22 mouse cellular contexts compared by ENCODE assay signal in the genomic region with DNA sequence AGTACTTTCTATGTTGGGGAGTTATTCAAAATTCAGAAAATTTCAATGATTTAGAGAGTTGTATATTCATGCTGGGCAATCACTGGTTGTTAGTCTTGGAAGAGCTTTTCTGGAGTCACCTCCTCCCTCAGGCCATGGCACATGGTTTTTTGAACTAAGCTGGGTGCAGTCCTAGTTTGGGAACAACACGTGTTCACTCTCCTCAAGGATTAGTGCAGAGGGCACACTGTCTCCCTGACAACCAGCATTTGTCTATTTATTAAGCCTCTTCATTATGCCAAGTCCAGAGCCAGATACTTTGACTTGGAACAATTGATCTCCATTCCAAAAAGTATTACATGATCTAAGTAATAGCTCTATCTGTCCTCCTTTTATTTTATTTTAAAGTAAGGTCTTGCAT.
DNase-seq lines count a peak whose midpoint lies in the region.
"Had no signal": no experiment of that assay in that cellular context is flagged by ENCODE, and none has a peak within 500 bp of the region (broad histone marks: within the 10 kb centered on the region; RNA-seq: fewer than 3 reads in every experiment).

No protein-coding gene starts in this region.

- H3K9me3 ChIP-seq in forebrain, embryonic 10.5 days, result no peaks in the 10 kb centered on the region
- H3K9me3 ChIP-seq: forebrain, embryonic 12.5 days; heart, embryonic 13.5 days; hindbrain, embryonic 13.5 days; limb, embryonic 10.5 days; liver, embryonic 13.5 days; lung, embryonic 15.5 days; neural tube, embryonic 12.5 days had no signal

- H3K4me1 ChIP-seq in forebrain, embryonic 10.5 days, result peaks cover 25% of the 10 kb centered on the region
- H3K4me1 ChIP-seq: heart, embryonic 13.5 days; limb, embryonic 10.5 days; liver, embryonic 13.5 days; lung, embryonic 15.5 days; neural tube, embryonic 12.5 days had no signal

- DNase-seq in kidney, adult 11 months, result peak; percentile 60
- DNase-seq in kidney, postnatal 4 days, result no peak
- DNase-seq in layer of hippocampus, adult 9-11 months, result peak; percentile 14
- DNase-seq in layer of hippocampus, postnatal 36 days, result no peak
- DNase-seq in brain, adult 2 months (ENCODE audit: low read depth, low spot score), result peak; percentile 31
- peak; percentile 2 for DNase-seq in gonadal fat pad, adult 2 months (ENCODE audit: low read depth)
- DNase-seq in forebrain, embryonic 10.5 days (ENCODE audit: extremely low spot score, low spot score), result no peak
- DNase-seq: adrenal gland, adult 2 months; B cell, adult 2 months; cerebellum, postnatal 36 days; gastrocnemius, postnatal 10 days; heart, adult 18-20 months; liver, embryonic 13.5 days; lung, postnatal 4 days; spleen, adult 18-20 months; thymus, postnatal 36 days had no signal

- H3K36me3 ChIP-seq in forebrain, embryonic 10.5 days (replicated peaks), result no peaks in the 10 kb centered on the region
- H3K36me3 ChIP-seq: forebrain, embryonic 12.5 days; heart, embryonic 13.5 days; hindbrain, embryonic 13.5 days; limb, embryonic 10.5 days; liver, embryonic 13.5 days; lung, embryonic 15.5 days; neural tube, embryonic 12.5 days had no signal

- WGBS in forebrain, embryonic 10.5 days, result 26% methylated on average over 1 of the region's 1 CpGs

- H3K27ac ChIP-seq in forebrain, embryonic 10.5 days, result no peak overlapping the region
- H3K27ac ChIP-seq: forebrain, embryonic 12.5 days; heart, embryonic 13.5 days; hindbrain, embryonic 13.5 days; limb, embryonic 10.5 days; liver, embryonic 13.5 days; lung, embryonic 15.5 days; neural tube, embryonic 12.5 days had no signal

- no peaks in the 10 kb centered on the region for H3K27me3 ChIP-seq in forebrain, embryonic 10.5 days (ENCODE audit: poor library complexity, severe bottlenecking)
- H3K27me3 ChIP-seq: forebrain, embryonic 12.5 days; heart, embryonic 13.5 days; hindbrain, embryonic 13.5 days; liver, embryonic 13.5 days; lung, embryonic 15.5 days; neural tube, embryonic 12.5 days had no signal

- H3K4me3 ChIP-seq in forebrain, embryonic 10.5 days, result no peak overlapping the region
- H3K4me3 ChIP-seq: forebrain, embryonic 12.5 days; heart, embryonic 13.5 days; hindbrain, embryonic 13.5 days; limb, embryonic 10.5 days; liver, embryonic 13.5 days; lung, embryonic 15.5 days; neural tube, embryonic 12.5 days had no signal

Comparison
In these comparisons a context has a peak if more than half of its experiments do, and no peak if none do; other contexts are left out.
1. DNase-seq: peak in kidney, adult 11 months (single experiment), layer of hippocampus, adult 9-11 months (single experiment), brain, adult 2 months (single experiment) and gonadal fat pad, adult 2 months (single experiment); none in kidney, postnatal 4 days (0 of 2), layer of hippocampus, postnatal 36 days (0 of 2) and forebrain, embryonic 10.5 days (single experiment).